Mouse (Mus musculus): ENCODE measurements around the gene Prpf19.

Prpf19 gene

GRCm38 (mm10) chr19:10895016-10895528 is at the start of gene Prpf19:
Gene Prpf19, plus strand, starts transcription at chr19:10895231.
- DNase-seq (ENCODE audit: low spot score) = peak; percentile 98

- no peak for DNase-seq (ENCODE audit: low spot score)
Measured at GRCm38 (mm10) chr19:10845454-10845853, 49.6 kb upstream of the Prpf19 start.

- no peak for DNase-seq (ENCODE audit: low spot score)
Measured at GRCm38 (mm10) chr19:10846150-10846549, 48.9 kb upstream of the Prpf19 start.

- DNase-seq (ENCODE audit: low spot score) = no peak
Measured at GRCm38 (mm10) chr19:10847311-10848087, 47.5 kb upstream of the Prpf19 start.

- DNase-seq (ENCODE audit: low spot score) = no peak
Measured at GRCm38 (mm10) chr19:10855422-10855821, 39.6 kb upstream of the Prpf19 start.

GRCm38 (mm10) chr19:10856520-10856919 is 38.5 kb upstream of the Prpf19 start:
- no peak for DNase-seq (ENCODE audit: low spot score)

- DNase-seq (ENCODE audit: low spot score) = no peak
Measured at GRCm38 (mm10) chr19:10860072-10860497, 34.9 kb upstream of the Prpf19 start.

- no peak for DNase-seq (ENCODE audit: low spot score)
Measured at GRCm38 (mm10) chr19:10866351-10866750, 28.7 kb upstream of the Prpf19 start.

- DNase-seq (ENCODE audit: low spot score) = no peak
Measured at GRCm38 (mm10) chr19:10867946-10868622, 26.9 kb upstream of the Prpf19 start.

- DNase-seq (ENCODE audit: low spot score) = no peak
Measured at GRCm38 (mm10) chr19:10868623-10869141, 26.3 kb upstream of the Prpf19 start.

GRCm38 (mm10) chr19:10869241-10869885 is 25.7 kb upstream of the Prpf19 start:
- DNase-seq (ENCODE audit: low spot score) = peak; percentile 78

GRCm38 (mm10) chr19:10869886-10870527 is 25.0 kb upstream of the Prpf19 start, which contains the start of gene Tmem132a:
Gene Tmem132a, minus strand, starts transcription at chr19:10869940.
- DNase-seq (ENCODE audit: low spot score) = peak; percentile 37

- no peak for DNase-seq (ENCODE audit: low spot score)
Measured at GRCm38 (mm10) chr19:10870676-10871075, 24.4 kb upstream of the Prpf19 start.

- peak; percentile 54 for DNase-seq (ENCODE audit: low spot score)
Measured at GRCm38 (mm10) chr19:10871328-10871961, 23.6 kb upstream of the Prpf19 start.

GRCm38 (mm10) chr19:10878201-10878837 is 16.7 kb upstream of the Prpf19 start:
- DNase-seq (ENCODE audit: low spot score) = no peak

GRCm38 (mm10) chr19:10880085-10880974 is 14.7 kb upstream of the Prpf19 start:
- DNase-seq (ENCODE audit: low spot score) = peak; percentile 74

- no peak for DNase-seq (ENCODE audit: low spot score)
Measured at GRCm38 (mm10) chr19:10880975-10881425, 14.0 kb upstream of the Prpf19 start.

GRCm38 (mm10) chr19:10881426-10882154 is 13.4 kb upstream of the Prpf19 start, which contains the start of gene Tmem109:
Gene Tmem109, minus strand, starts transcription at chr19:10882001.
- peak; percentile 95 for DNase-seq (ENCODE audit: low spot score)

- DNase-seq (ENCODE audit: low spot score) = no peak
Measured at GRCm38 (mm10) chr19:10892201-10892600, 2.8 kb upstream of the Prpf19 start.

Measured in urinary bladder, postnatal 14 days (tissue).